Mouse (Mus musculus): Measurements from ENCODE around the gene Ppox. TPM values are rescaled to one million over a fixed set of nuclear protein-coding genes. Genes with fewer than 3 reads are reported as not detected.
A peak's percentile ranks its signal among the peaks of the same experiment; 100 is the strongest.
"Not testable (repeated sequence)": the region's sequence is repeated elsewhere in the genome, so short reads cannot be mapped to it uniquely, and the experiment has no call there.

The Ppox gene
- 10 to 100 TPM in 2 of 4 experiments, 1 to 10 TPM in 2; 7.3 to 10.7 (median 9.0) TPM for total RNA-seq (2022)

- peak; percentile 82 to 86 for DNase-seq (ENCODE audit: low spot score in 2 of 2)
Observed at GRCm38 (mm10) chr1:171280916-171281527, at the start of gene Ppox. TSS of gene Ppox (minus strand) at chr1:171281186.

- DNase-seq (ENCODE audit: low spot score in 2 of 2) = no peak
Observed at GRCm38 (mm10) chr1:171330216-171330560, 49.2 kb upstream of the Ppox start.

DNA sequence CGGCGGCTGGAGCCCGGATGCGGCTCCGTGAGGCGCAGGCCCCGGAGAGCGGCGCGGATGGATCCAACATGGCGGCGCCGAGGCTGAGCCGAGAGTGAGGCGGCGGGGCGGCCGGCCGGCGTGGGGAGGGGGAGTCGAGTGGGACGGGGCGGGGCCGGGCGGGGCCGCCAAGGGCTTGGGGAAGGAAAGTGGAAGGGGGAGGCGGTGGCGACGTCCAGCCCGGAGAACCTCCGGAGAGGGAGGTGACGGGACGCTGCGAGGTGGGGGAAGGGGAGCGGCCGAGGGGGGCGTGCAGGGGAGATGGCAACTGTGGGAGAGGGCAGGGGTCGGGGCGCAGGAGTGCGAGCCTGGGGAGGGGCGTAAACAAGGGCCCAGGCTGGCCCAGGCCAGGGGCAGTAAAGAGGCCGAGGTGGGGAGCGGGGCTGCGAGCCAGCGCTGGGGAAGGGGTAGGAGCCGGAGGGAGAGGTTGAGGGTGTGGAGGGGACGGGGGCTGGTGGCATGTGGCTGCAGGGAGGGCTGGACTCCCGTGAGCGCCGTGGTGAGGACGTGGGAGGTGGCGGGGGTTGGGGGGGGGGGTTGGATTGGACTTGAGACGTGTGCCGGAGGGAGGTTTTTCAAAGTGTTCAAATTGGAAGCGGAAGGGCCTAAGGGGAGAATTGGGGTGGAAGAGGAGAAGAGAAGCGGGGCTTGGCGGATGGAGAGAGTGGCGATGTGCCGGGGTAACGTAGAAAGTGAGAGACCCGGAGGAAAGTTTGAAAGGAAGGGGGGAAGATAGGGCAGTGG, 48.6 kb upstream of the Ppox start:
- DNase-seq (ENCODE audit: low spot score in 2 of 2) = no peak

DNA sequence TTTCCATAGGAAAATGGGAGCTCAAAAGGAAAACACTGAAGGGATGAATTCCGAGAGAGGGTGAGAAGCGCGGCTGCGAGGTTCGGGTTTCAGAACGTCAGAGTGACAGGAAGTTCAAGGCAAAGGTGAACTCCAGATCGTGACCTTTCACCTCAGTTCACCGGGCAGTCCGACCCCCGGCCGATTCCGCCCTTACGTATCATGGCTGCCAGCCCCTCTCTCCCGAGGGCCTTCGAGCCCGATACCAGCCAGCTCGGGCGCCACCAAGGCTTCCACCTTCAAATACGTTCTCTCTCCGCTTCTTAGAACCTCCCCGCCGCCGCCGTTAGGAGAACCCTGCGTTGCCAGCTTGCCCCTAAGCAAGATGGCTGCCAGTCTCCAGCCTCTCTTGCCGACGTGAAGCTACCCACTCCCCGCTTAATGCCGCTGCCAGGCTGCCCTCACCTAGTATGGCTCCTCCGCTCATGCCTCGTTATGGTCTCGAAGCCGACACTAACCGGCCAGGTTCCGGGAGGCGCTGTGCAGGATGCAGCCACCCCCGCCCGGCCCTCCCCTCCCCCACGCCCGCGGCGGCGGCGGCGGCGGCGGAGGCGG, 48.0 kb upstream of the Ppox start, which contains the start of gene Dedd:
TSS of gene Dedd (plus strand) at position 307 of the 594 bp plus-strand sequence.
- DNase-seq (ENCODE audit: low spot score in 2 of 2) = peak; percentile 85 to 88

DNA sequence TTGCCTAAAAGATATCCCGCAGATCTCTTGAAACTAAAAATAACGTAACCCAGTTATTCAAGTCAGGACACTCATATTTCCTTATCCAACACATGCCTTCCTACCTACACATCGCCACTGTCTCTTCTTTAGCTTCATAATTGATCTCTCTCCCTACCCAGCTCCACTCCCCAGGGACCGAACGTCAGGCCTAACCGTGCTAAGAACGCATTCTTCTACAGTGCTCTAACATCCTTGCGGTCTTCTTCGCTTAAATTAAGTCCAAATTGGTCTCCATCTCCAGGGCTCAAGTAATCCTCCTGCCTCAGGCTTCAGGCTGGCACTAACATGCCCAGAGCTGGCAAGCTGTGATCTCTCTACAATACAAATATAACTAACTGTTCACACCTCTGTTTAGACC, 47.3 kb upstream of the Ppox start:
- no peak for DNase-seq (ENCODE audit: low spot score in 2 of 2)

GRCm38 (mm10) chr1:171326588-171326987, 45.6 kb upstream of the Ppox start:
- DNase-seq (ENCODE audit: low spot score in 2 of 2) = not testable (repeated sequence)

- no peak for DNase-seq (ENCODE audit: low spot score in 2 of 2)
Observed at GRCm38 (mm10) chr1:171325571-171325970, 44.6 kb upstream of the Ppox start.

- DNase-seq (ENCODE audit: low spot score in 2 of 2) = no peak
Observed at GRCm38 (mm10) chr1:171322012-171322411, 41.0 kb upstream of the Ppox start.

- DNase-seq (ENCODE audit: low spot score in 2 of 2) = no peak
Observed at GRCm38 (mm10) chr1:171321415-171321814, 40.4 kb upstream of the Ppox start.

DNA sequence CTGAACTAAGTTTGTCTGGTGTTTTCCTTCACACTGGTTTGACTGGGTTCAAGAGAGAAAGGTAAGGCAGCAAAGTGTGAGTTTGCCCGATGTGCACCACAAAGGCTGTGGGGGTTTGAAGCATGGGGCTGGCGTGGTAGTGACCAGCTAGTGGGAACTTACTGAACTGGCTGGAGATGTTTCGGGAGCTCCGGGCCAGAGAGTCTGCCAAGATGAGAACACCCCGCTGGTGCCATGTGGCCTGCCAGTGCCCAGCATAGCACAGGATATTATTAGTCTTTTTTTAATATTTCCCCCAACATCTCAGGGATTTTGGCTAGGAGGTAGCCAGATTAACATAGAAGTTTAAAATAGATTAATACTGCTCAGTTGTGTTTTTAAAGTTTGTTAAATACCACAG, 39.2 kb upstream of the Ppox start:
- DNase-seq (ENCODE audit: low spot score in 2 of 2) = no peak

GRCm38 (mm10) chr1:171319748-171320147, 38.8 kb upstream of the Ppox start:
- DNase-seq (ENCODE audit: low spot score in 2 of 2) = no peak

- DNase-seq (ENCODE audit: low spot score in 2 of 2) = no peak
Observed at GRCm38 (mm10) chr1:171309321-171309720, 28.3 kb upstream of the Ppox start.

DNA sequence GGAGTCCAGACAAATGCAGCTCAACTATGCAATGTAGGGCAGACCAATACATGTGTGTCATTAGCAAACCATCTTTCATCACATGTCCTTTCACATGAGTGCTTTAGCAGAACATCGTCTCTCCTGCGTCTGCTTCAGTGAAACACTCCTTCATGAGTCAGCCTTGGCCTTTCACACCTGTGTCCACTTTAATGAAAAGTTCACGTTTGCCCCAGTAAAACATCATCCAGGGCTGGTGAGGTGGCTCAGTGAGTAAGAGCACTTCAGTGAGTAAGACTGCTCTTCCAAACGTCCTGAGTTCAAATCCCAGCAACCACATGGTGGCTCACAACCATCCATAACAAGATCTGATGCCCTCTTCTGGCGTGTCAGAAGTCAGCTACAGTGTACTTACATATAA, 25.2 kb upstream of the Ppox start:
- DNase-seq (ENCODE audit: low spot score in 2 of 2) = not testable (repeated sequence)

DNA sequence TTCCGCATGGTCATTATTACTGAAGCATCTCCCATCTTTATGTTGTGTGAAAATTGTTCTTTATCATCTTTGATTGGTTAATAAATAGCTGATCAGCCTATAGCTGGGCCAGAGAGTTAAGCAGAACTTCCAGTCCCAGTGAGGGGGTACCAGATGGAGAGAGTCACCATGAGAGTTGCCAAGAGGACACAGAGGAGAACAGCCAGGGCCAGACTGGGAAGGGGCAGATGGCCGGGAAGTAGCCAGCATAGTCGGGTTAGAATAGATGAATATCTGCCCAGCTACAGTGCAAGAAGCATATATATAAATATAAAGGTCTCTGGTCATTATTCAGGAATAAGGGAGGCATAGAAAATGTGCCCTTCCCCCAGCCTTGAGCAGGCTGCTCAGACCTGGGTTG, 17.2 kb upstream of the Ppox start:
- DNase-seq (ENCODE audit: low spot score in 2 of 2) = no peak

GRCm38 (mm10) chr1:171295063-171295402, 14.0 kb upstream of the Ppox start:
- no peak for DNase-seq (ENCODE audit: low spot score in 2 of 2)

- peak; percentile 71 to 77 for DNase-seq (ENCODE audit: low spot score in 2 of 2)
Observed at GRCm38 (mm10) chr1:171294298-171295062, 13.5 kb upstream of the Ppox start, which contains the start of gene Ufc1. TSS of gene Ufc1 (minus strand) at chr1:171295024.

DNA sequence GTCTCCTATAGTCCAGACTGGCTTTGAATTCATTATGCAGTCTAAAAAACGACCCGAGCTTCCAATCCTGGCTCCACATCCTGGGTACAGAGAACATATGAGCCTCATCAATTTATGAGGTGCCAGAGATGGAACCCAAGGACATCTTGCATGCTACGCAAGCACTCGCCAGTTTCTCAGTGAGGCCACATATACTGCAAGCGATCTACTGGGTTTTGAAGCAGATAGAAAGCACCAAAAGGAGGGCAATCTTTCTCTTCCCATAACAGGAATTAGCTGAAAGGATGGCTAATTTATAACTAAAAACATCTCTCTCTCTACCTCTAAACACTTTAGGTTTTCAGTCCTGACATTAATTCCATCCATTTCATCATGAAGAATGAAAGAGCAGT, 12.9 kb upstream of the Ppox start:
- DNase-seq (ENCODE audit: low spot score in 2 of 2) = no peak

- DNase-seq (ENCODE audit: low spot score in 2 of 2) = no peak
Observed at GRCm38 (mm10) chr1:171293351-171293750, 12.4 kb upstream of the Ppox start.

DNA sequence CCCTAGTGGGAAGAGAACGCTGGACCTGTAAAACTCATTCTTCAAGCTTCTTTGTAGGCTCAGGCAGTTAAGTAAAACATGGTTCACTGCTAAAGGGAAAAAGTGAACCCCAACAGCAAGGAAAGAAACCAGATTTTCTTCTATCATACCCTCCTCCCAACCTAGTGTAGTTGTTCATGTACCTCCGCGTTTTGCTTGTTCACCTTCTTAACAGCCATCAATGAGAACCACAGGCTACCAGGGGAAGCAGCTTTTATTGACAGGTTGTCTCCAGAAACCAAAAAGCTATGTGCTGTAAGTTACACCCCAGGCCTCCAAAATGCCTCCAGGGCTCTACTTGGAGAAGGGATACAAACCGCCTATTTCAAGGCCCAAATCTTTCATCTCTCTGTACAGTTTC, 7.3 kb upstream of the Ppox start:
- DNase-seq (ENCODE audit: low spot score in 2 of 2) = no peak

- peak; percentile 88 to 92 for DNase-seq (ENCODE audit: low spot score in 2 of 2)
Observed at GRCm38 (mm10) chr1:171287136-171288081, 6.4 kb upstream of the Ppox start, which contains the start of gene Usp21. TSS of gene Usp21 (minus strand) at chr1:171287991.

- DNase-seq (ENCODE audit: low spot score in 2 of 2) = no peak
Observed at GRCm38 (mm10) chr1:171286517-171286916, 5.5 kb upstream of the Ppox start.
